Mouse (Mus musculus): Measurements from ENCODE around the gene Gm20388. TPM values are rescaled to one million over a fixed set of nuclear protein-coding genes. Genes with fewer than 3 reads are reported as not detected.

Gene Gm20388
- polyA plus RNA-seq, 1 experiment = 49.7 TPM

DNA sequence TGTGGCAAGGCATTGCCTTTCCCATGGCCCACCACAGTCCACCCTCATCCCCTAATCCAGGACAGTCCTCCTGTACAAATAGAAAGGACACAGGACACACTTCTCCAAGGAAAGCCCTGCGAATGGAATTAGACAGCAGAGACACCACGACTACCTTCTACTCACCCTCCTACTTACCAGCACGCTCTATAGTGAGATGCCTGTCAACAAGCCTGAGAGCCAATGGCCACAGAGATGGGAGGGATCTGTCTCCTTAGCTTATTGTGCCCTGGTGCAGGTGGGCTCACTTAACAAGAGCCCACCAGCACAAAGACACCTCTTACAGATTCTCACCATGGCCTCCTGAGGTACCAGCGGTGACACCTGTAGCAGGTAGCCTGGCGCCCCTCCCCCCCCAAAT is 4482.4 kb downstream of the Gm20388 start:
- Histone ChIP-seq H3K27ac (ENCODE audit: insufficient read depth, low read depth, low read length) (no peak overlapping the region), H3K36me3 (ENCODE audit: control insufficient read depth, insufficient read depth, low read length) (no peaks in the 10 kb centered on the region), H3K4me3 (ENCODE audit: insufficient read depth, low read depth, low read length) (no peak overlapping the region), H3K4me1 (ENCODE audit: control insufficient read depth, insufficient read depth, low read length) (no peaks in the 10 kb centered on the region), H3K27me3 (replicated peaks; ENCODE audit: control insufficient read depth, insufficient read depth, low read length) (no peaks in the 10 kb centered on the region)
- 83% methylated on average over 5 of the region's 5 CpGs for WGBS
- no peak for DNase-seq
- TF ChIP-seq POLR2A (IDR thresholded peaks at IDR 0.05; ENCODE audit: low read depth, low read length) (no peak), CTCF (conservative IDR thresholded peaks at IDR 0.05; ENCODE audit: insufficient read depth, insufficient read length, low read depth, low read length) (no peak)

DNA sequence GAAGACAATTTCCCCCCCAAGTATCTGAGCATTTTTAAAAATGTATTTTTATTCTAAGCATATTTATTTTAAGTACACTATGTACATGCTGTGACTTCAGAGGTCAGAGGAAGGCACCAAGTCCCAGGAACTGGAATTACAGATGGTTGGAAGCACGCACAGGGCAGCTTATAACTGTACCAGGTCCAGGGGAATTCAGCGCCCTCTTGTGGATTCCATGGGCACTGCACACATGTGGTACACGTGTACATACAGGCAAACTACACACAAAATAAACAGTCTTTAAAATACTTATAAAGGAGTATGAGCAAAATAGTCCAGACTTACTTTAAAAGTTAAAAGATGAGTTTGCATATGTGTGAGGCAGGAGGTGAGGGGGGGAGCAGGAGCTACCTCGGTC is 4483.3 kb downstream of the Gm20388 start:
- H3K4me1 ChIP-seq (ENCODE audit: control insufficient read depth, insufficient read depth, low read length) = no peaks in the 10 kb centered on the region
- H3K27ac ChIP-seq (ENCODE audit: insufficient read depth, low read depth, low read length) = no peak overlapping the region
- H3K36me3 ChIP-seq (ENCODE audit: control insufficient read depth, insufficient read depth, low read length) = no peaks in the 10 kb centered on the region
- no peak for DNase-seq
- TF ChIP-seq POLR2A (IDR thresholded peaks at IDR 0.05; ENCODE audit: low read depth, low read length) = no peak
- TF ChIP-seq CTCF (conservative IDR thresholded peaks at IDR 0.05; ENCODE audit: insufficient read depth, insufficient read length, low read depth, low read length) = 0 out of 2 replicates have a peak, but pooled peaks have one; percentile 16
- 86% methylated on average over 4 of the region's 4 CpGs for WGBS
- no peak overlapping the region for H3K4me3 ChIP-seq (ENCODE audit: insufficient read depth, low read depth, low read length)
- no peaks in the 10 kb centered on the region for H3K27me3 ChIP-seq (replicated peaks; ENCODE audit: control insufficient read depth, insufficient read depth, low read length)

DNA sequence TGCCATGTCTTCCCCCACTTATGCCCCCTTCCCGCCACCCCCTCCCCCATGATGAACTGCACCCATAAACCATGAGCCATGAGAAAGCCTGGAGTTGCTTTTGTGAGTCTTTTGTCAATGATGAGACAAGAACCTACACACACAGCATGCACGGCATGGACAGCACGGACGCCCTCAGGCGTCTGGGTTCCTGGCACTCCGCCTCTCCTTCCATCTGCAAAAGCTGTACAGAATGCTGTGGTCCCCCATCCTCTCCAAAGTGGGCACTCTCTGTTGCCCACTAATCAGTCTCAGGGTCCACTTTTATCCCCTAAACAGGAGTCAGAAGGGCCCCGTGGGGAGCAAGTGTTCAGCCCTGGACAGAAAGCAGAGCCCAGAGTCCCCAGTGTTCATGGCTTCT is 4484.3 kb downstream of the Gm20388 start:
- H3K4me1 ChIP-seq (ENCODE audit: control insufficient read depth, insufficient read depth, low read length) = no peaks in the 10 kb centered on the region
- no peak for DNase-seq
- H3K4me3 ChIP-seq (ENCODE audit: insufficient read depth, low read depth, low read length) = no peak overlapping the region
- TF ChIP-seq CTCF (conservative IDR thresholded peaks at IDR 0.05; ENCODE audit: insufficient read depth, insufficient read length, low read depth, low read length) (no peak), POLR2A (IDR thresholded peaks at IDR 0.05; ENCODE audit: low read depth, low read length) (no peak)
- H3K27ac ChIP-seq (ENCODE audit: insufficient read depth, low read depth, low read length) = no peak overlapping the region
- H3K27me3 ChIP-seq (replicated peaks; ENCODE audit: control insufficient read depth, insufficient read depth, low read length) = no peaks in the 10 kb centered on the region
- 80% methylated on average over 7 of the region's 7 CpGs for WGBS
- H3K36me3 ChIP-seq (ENCODE audit: control insufficient read depth, insufficient read depth, low read length) = no peaks in the 10 kb centered on the region

Other genes with a start within 250 kb of the Gm20388 start
- 8.4 and 11.8 TPM in 2 replicates for gene Wfdc1, start 244.5 kb upstream of the Gm20388 start, polyA plus RNA-seq (2012; rRNA removed)
- gene Atp2c2, start 210.8 kb upstream of the Gm20388 start, polyA plus RNA-seq (2012; rRNA removed) = 0.24 and 0.52 TPM in 2 replicates
- gene Tldc1, start 132.4 kb upstream of the Gm20388 start, polyA plus RNA-seq (2012; rRNA removed) = 11.6 and 12.6 TPM in 2 replicates
- 427 and 463 TPM in 2 replicates for gene Cotl1, start 70.3 kb upstream of the Gm20388 start, polyA plus RNA-seq (2012; rRNA removed)
- 37.7 and 52.4 TPM in 2 replicates for gene Klhl36, start 48.6 kb upstream of the Gm20388 start, polyA plus RNA-seq (2012; rRNA removed)
- 121 and 135 TPM in 2 replicates for gene Usp10, start 481 bp upstream of the Gm20388 start, polyA plus RNA-seq (2012; rRNA removed)
- gene Crispld2, start 81.6 kb downstream of the Gm20388 start, polyA plus RNA-seq (2012; rRNA removed) = 16.7 and 19.7 TPM in 2 replicates
- 58.7 and 68.2 TPM in 2 replicates for gene Zdhhc7, start 190.6 kb downstream of the Gm20388 start, polyA plus RNA-seq (2012; rRNA removed)
- 8.4 and 8.8 TPM in 2 replicates for gene 6430548M08Rik, start 203.3 kb downstream of the Gm20388 start, polyA plus RNA-seq (2012; rRNA removed)

Data from kidney, adult 2 months (tissue).